16 mouse cellular contexts compared by ENCODE assay signal in genomic region chr1:54639506-54640078, GRCm38 (mm10).
DNase-seq lines count a peak whose midpoint lies in the region; ATAC-seq lines count a peak whose summit lies in the region.
"Had no signal": no experiment of that assay in that cellular context is flagged by ENCODE, and none has a peak within 500 bp of the region (broad histone marks: within the 10 kb centered on the region; RNA-seq: fewer than 3 reads in every experiment).

No protein-coding gene starts in this region.

- no peak overlapping the region for H3K9ac ChIP-seq in forebrain, embryonic 11.5 days (ENCODE audit: low read length)
- H3K9ac ChIP-seq in hindbrain, embryonic 15.5 days: no peak overlapping the region
- no peak overlapping the region for H3K9ac ChIP-seq in neural tube, embryonic 13.5 days
- no peak overlapping the region for H3K9ac ChIP-seq in intestine, embryonic 15.5 days
- H3K9ac ChIP-seq: embryonic facial prominence, embryonic 12.5 days; liver, embryonic 12.5 days had no signal

- DNase-seq in embryo, embryonic 10.5 days (ENCODE audit: low spot score): peak; percentile 2
- no peak for DNase-seq in embryo, embryonic 10 days (ENCODE audit: low spot score)
- DNase-seq in forebrain, embryonic 11.5 days (ENCODE audit: low spot score): no peak
- DNase-seq in heart, adult 8-10 months (ENCODE audit: low spot score): no peak
- no peak for DNase-seq in layer of hippocampus, postnatal 25 days (ENCODE audit: extremely low spot score in 1 of 2, low spot score in 1 of 2)
- DNase-seq: kidney, postnatal 10 days; lung, postnatal 14 days; right cerebral cortex, postnatal 14 days; thymus, postnatal 25 days had no signal

- no peaks in the 10 kb centered on the region for H3K27me3 ChIP-seq in forebrain, embryonic 11.5 days (ENCODE audit: control insufficient read depth, insufficient read depth, low read length)
- H3K27me3 ChIP-seq in hindbrain, embryonic 15.5 days: no peaks in the 10 kb centered on the region
- no peaks in the 10 kb centered on the region for H3K27me3 ChIP-seq in neural tube, embryonic 13.5 days
- H3K27me3 ChIP-seq in intestine, embryonic 15.5 days (replicated peaks): no peaks in the 10 kb centered on the region
- H3K27me3 ChIP-seq: embryonic facial prominence, embryonic 12.5 days; heart, embryonic 13.5 days; liver, embryonic 12.5 days had no signal

- peak; percentile 76; the same call in 1 of the 2 replicates for ATAC-seq in forebrain, embryonic 11.5 days (replicated peaks; ENCODE audit: low FRiP score)
- peak; percentile 67; the same call in 1 of the 2 replicates for ATAC-seq in hindbrain, embryonic 15.5 days (ENCODE audit: low FRiP score, low read depth)
- peak; percentile 69; the same call in 1 of the 2 replicates for ATAC-seq in neural tube, embryonic 13.5 days (ENCODE audit: low read depth)
- ATAC-seq in intestine, embryonic 15.5 days: no peak
- ATAC-seq: inflammation-experienced regulatory T-cells, adult 6 months; liver, embryonic 12.5 days had no signal

- no peaks in the 10 kb centered on the region for H3K4me1 ChIP-seq in forebrain, embryonic 11.5 days (replicated peaks; ENCODE audit: control insufficient read depth, insufficient read depth, low read length)
- peaks cover 10% of the 10 kb centered on the region for H3K4me1 ChIP-seq in hindbrain, embryonic 15.5 days (replicated peaks)
- H3K4me1 ChIP-seq in neural tube, embryonic 13.5 days (replicated peaks): peaks cover 10% of the 10 kb centered on the region
- H3K4me1 ChIP-seq in intestine, embryonic 15.5 days (replicated peaks): no peaks in the 10 kb centered on the region
- H3K4me1 ChIP-seq: embryonic facial prominence, embryonic 12.5 days; liver, embryonic 12.5 days had no signal

- H3K27ac ChIP-seq in forebrain, embryonic 11.5 days (ENCODE audit: low read depth, low read length): peak overlapping the region; percentile 77
- H3K27ac ChIP-seq in hindbrain, embryonic 15.5 days (replicated peaks): peak overlapping the region; percentile 70
- peak overlapping the region; percentile 71 for H3K27ac ChIP-seq in neural tube, embryonic 13.5 days (replicated peaks)
- no peak overlapping the region for H3K27ac ChIP-seq in intestine, embryonic 15.5 days
- H3K27ac ChIP-seq: embryonic facial prominence, embryonic 12.5 days; heart, embryonic 13.5 days; liver, embryonic 12.5 days had no signal

- no peak overlapping the region for H3K4me3 ChIP-seq in forebrain, embryonic 11.5 days (ENCODE audit: low read depth, low read length)
- H3K4me3 ChIP-seq in hindbrain, embryonic 15.5 days: no peak overlapping the region
- H3K4me3 ChIP-seq in neural tube, embryonic 13.5 days: no peak overlapping the region
- H3K4me3 ChIP-seq in intestine, embryonic 15.5 days (replicated peaks): no peak overlapping the region
- H3K4me3 ChIP-seq: embryonic facial prominence, embryonic 12.5 days; heart, embryonic 13.5 days; liver, embryonic 12.5 days had no signal

- no peak overlapping the region for H3K4me2 ChIP-seq in forebrain, embryonic 11.5 days (ENCODE audit: low read depth, low read length, severe bottlenecking)
- H3K4me2 ChIP-seq in hindbrain, embryonic 15.5 days: no peak overlapping the region
- H3K4me2 ChIP-seq in neural tube, embryonic 13.5 days: no peak overlapping the region
- H3K4me2 ChIP-seq in intestine, embryonic 15.5 days (replicated peaks): no peak overlapping the region
- H3K4me2 ChIP-seq: embryonic facial prominence, embryonic 12.5 days; liver, embryonic 12.5 days had no signal

- WGBS in forebrain, embryonic 11.5 days: 42% methylated on average over 6 of the region's 6 CpGs
- WGBS in hindbrain, embryonic 15.5 days: 34% methylated on average over 6 of the region's 6 CpGs
- 42% methylated on average over 6 of the region's 6 CpGs for WGBS in neural tube, embryonic 13.5 days
- 81% methylated on average over 6 of the region's 6 CpGs for WGBS in intestine, embryonic 15.5 days

- H3K9me3 ChIP-seq in forebrain, embryonic 11.5 days (ENCODE audit: control insufficient read depth, low read length): no peaks in the 10 kb centered on the region
- no peaks in the 10 kb centered on the region for H3K9me3 ChIP-seq in hindbrain, embryonic 15.5 days
- no peaks in the 10 kb centered on the region for H3K9me3 ChIP-seq in neural tube, embryonic 13.5 days
- no peaks in the 10 kb centered on the region for H3K9me3 ChIP-seq in intestine, embryonic 15.5 days
- H3K9me3 ChIP-seq: embryonic facial prominence, embryonic 12.5 days; heart, embryonic 13.5 days; liver, embryonic 12.5 days had no signal

- no peaks in the 10 kb centered on the region for H3K36me3 ChIP-seq in forebrain, embryonic 11.5 days (ENCODE audit: control insufficient read depth, insufficient read depth, low read length)
- no peaks in the 10 kb centered on the region for H3K36me3 ChIP-seq in hindbrain, embryonic 15.5 days
- H3K36me3 ChIP-seq in neural tube, embryonic 13.5 days: no peaks in the 10 kb centered on the region
- no peaks in the 10 kb centered on the region for H3K36me3 ChIP-seq in intestine, embryonic 15.5 days
- H3K36me3 ChIP-seq: embryonic facial prominence, embryonic 12.5 days; heart, embryonic 13.5 days; liver, embryonic 12.5 days had no signal
